Mouse (Mus musculus): ENCODE measurements at regions not wholly inside any gene's neighbourhood (a gene's known extent, or its start where the extent isn't known, plus 50 kb on each side); places are given as distances from the start of the nearest gene placed in this dataset.

DNA sequence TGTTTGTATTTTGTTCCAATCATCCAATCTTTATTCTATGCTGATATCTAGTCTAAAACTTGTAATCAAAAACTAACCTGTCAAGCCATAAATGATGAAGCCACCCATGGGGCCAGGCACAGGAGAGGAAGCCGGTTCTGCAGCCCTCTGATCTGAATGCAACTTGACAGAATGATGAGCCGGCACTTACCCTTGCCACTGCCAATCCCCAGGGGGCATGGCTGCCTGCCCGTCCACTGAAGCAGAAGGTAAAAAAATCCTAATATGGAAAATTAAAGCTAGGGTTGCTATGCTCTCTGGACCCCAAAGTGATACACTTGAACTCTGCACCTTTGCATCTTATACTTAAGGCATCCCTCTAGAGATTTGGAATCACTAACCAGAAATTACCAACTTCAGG is 461.6 kb downstream of the Tcerg1l start:
- no peak for TF ChIP-seq CTCF (IDR thresholded peaks at IDR 0.05; ENCODE audit: control insufficient read depth, insufficient read depth, low read length)
- TF ChIP-seq POLR2A (IDR thresholded peaks at IDR 0.05; ENCODE audit: borderline replicate concordance, control insufficient read depth, low read depth, low read length): no peak

Measured in bone marrow, adult 2 months (tissue).